ENCODE assay signal across 8 mouse cellular contexts in the genomic region with DNA sequence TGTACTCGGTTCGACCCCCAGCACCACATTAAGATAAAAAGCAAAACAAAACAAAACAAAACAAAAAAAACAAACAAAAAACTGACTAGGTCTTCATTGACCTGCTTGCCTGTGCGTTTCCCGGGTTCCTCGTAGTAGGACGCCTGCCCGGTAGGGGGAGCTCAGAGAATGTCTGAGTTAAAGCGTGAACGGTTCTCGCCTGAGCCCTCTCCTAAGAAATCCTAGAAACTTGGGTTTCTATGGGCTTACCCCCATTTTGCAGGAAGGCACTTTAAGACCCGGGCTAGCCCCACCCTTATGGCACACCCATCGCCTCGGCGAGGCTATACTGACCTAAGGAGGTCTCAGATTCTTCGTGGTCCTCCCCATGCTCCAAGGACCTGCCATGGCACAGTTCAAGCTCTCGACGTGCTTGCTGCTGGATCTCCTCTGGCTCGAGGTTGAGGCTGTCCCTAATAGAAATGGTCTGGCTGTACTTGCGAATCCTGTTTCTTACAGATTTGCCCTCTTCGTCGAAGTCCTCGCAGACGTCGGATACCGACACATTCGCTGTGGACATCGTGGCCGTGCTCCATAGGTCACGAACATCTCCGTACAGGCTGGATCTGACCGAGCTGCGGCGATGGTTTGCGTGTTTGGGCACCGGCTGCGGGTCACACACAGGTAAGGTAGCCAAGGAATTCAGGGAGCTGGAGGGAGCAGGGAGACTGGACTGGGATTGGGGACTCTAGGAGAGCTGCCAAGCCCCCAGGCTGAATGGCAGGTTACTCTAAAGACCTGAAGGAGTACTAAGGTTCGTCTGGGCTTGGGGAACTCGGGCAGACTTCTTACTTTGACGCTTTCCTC. TPM values are rescaled to one million over a fixed set of nuclear protein-coding genes. Genes with fewer than 3 reads are reported as not detected.
DNase-seq lines count a peak whose midpoint lies in the region; ATAC-seq and TF ChIP-seq lines count a peak whose summit lies in the region.

No protein-coding gene starts in this region.

- no peaks in the 10 kb centered on the region for H3K36me3 ChIP-seq in embryonic facial prominence, embryonic 11.5 days (replicated peaks; ENCODE audit: control insufficient read depth, insufficient read depth, low read depth, low read length)
- H3K36me3 ChIP-seq in heart, embryonic 13.5 days, result 0 out of 2 replicates have a peak, but pooled peaks cover 2% of the 10 kb centered on the region
- H3K36me3 ChIP-seq in liver, embryonic 11.5 days (ENCODE audit: control insufficient read depth, insufficient read depth, low read length), result no peaks in the 10 kb centered on the region
- H3K36me3 ChIP-seq in neural tube, embryonic 11.5 days (ENCODE audit: control insufficient read depth, insufficient read depth, low read length), result no peaks in the 10 kb centered on the region
- H3K36me3 ChIP-seq in testis, adult 2 months (ENCODE audit: control insufficient read depth, insufficient read depth, low read length), result no peaks in the 10 kb centered on the region

- peak overlapping the region; percentile 7; the same call in 1 of the 2 replicates for H3K4me3 ChIP-seq in embryonic facial prominence, embryonic 11.5 days (ENCODE audit: low read depth, low read length)
- H3K4me3 ChIP-seq in heart, embryonic 13.5 days, result peak overlapping the region; percentile 29
- H3K4me3 ChIP-seq in liver, embryonic 11.5 days (ENCODE audit: low read depth, low read length), result peak overlapping the region; percentile 29
- 0 out of 2 replicates have a peak overlapping the region, but pooled peaks have one; percentile 1 for H3K4me3 ChIP-seq in neural tube, embryonic 11.5 days (ENCODE audit: low read depth, low read length)
- H3K4me3 ChIP-seq in testis, adult 2 months (ENCODE audit: control insufficient read depth, low read depth, low read length), result peak overlapping the region; percentile 85

- peak; percentile 87 for DNase-seq in cerebellum, adult 11 months
- peak; percentile 88 for DNase-seq in embryonic facial prominence, embryonic 11.5 days (ENCODE audit: low spot score)
- DNase-seq in kidney, postnatal 10 days, result peak; percentile 95
- peak; percentile 76 for DNase-seq in liver, embryonic 11.5 days (ENCODE audit: low spot score)
- peak; percentile 74 for DNase-seq in neural tube, embryonic 11.5 days (ENCODE audit: low spot score)

- H3K9ac ChIP-seq in embryonic facial prominence, embryonic 11.5 days (replicated peaks; ENCODE audit: low read length), result no peak overlapping the region
- peak overlapping the region; percentile 60 for H3K9ac ChIP-seq in heart, embryonic 13.5 days
- H3K9ac ChIP-seq in liver, embryonic 11.5 days (ENCODE audit: low read depth, low read length), result peak overlapping the region; percentile 10; the same call in 1 of the 2 replicates
- H3K9ac ChIP-seq in neural tube, embryonic 11.5 days (ENCODE audit: low read length), result no peak overlapping the region

- peaks cover 54% of the 10 kb centered on the region for H3K27me3 ChIP-seq in embryonic facial prominence, embryonic 11.5 days (ENCODE audit: control insufficient read depth, insufficient read depth, low read length)
- peaks cover 63% of the 10 kb centered on the region for H3K27me3 ChIP-seq in heart, embryonic 13.5 days (replicated peaks)
- H3K27me3 ChIP-seq in liver, embryonic 11.5 days (replicated peaks; ENCODE audit: control insufficient read depth, insufficient read depth, low read length), result peaks cover 63% of the 10 kb centered on the region
- H3K27me3 ChIP-seq in neural tube, embryonic 11.5 days (ENCODE audit: control insufficient read depth, insufficient read depth, low read length), result peaks cover 61% of the 10 kb centered on the region
- no peaks in the 10 kb centered on the region for H3K27me3 ChIP-seq in testis, adult 2 months (ENCODE audit: control insufficient read depth, insufficient read depth, low read length)

- H3K27ac ChIP-seq in embryonic facial prominence, embryonic 11.5 days (replicated peaks; ENCODE audit: low read depth, low read length), result no peak overlapping the region
- H3K27ac ChIP-seq in heart, embryonic 13.5 days (replicated peaks), result no peak overlapping the region
- H3K27ac ChIP-seq in liver, embryonic 11.5 days (ENCODE audit: low read depth, low read length), result no peak overlapping the region
- no peak overlapping the region for H3K27ac ChIP-seq in neural tube, embryonic 11.5 days (ENCODE audit: low read depth, low read length)
- peak overlapping the region; percentile 61 for H3K27ac ChIP-seq in testis, adult 2 months (ENCODE audit: control insufficient read depth, insufficient read depth, low read depth, low read length)

- H3K9me3 ChIP-seq in embryonic facial prominence, embryonic 11.5 days (replicated peaks; ENCODE audit: control insufficient read depth, low read length), result peaks cover 3% of the 10 kb centered on the region; the same call in 1 of the 2 replicates
- H3K9me3 ChIP-seq in heart, embryonic 13.5 days, result no peaks in the 10 kb centered on the region; the same call in 1 of the 2 replicates
- H3K9me3 ChIP-seq in liver, embryonic 11.5 days (ENCODE audit: control insufficient read depth, low read length), result no peaks in the 10 kb centered on the region
- no peaks in the 10 kb centered on the region for H3K9me3 ChIP-seq in neural tube, embryonic 11.5 days (ENCODE audit: control insufficient read depth, low read length)

- peaks cover 10% of the 10 kb centered on the region; the same call in 1 of the 2 replicates for H3K4me1 ChIP-seq in embryonic facial prominence, embryonic 11.5 days (ENCODE audit: control insufficient read depth, insufficient read depth, low read length)
- H3K4me1 ChIP-seq in heart, embryonic 13.5 days, result peaks cover 56% of the 10 kb centered on the region
- peaks cover 36% of the 10 kb centered on the region for H3K4me1 ChIP-seq in liver, embryonic 11.5 days (replicated peaks; ENCODE audit: control insufficient read depth, insufficient read depth, low read length)
- peaks cover 16% of the 10 kb centered on the region for H3K4me1 ChIP-seq in neural tube, embryonic 11.5 days (ENCODE audit: control insufficient read depth, insufficient read depth, low read length)
- peaks cover 50% of the 10 kb centered on the region for H3K4me1 ChIP-seq in testis, adult 2 months (ENCODE audit: control insufficient read depth, insufficient read depth, low read length)

- TF ChIP-seq POLR2A in testis, adult 2 months (IDR thresholded peaks at IDR 0.05; ENCODE audit: control insufficient read depth, low read depth, low read length), result no peak

- WGBS in embryonic facial prominence, embryonic 11.5 days, result 3% methylated on average over 39 of the region's 39 CpGs
- 3% methylated on average over 39 of the region's 39 CpGs for WGBS in heart, embryonic 13.5 days
- 6% methylated on average over 39 of the region's 39 CpGs for WGBS in liver, embryonic 11.5 days
- 2% methylated on average over 39 of the region's 39 CpGs for WGBS in neural tube, embryonic 11.5 days

- no peak overlapping the region for H3K4me2 ChIP-seq in embryonic facial prominence, embryonic 11.5 days (ENCODE audit: low read depth, low read length)
- peak overlapping the region; percentile 58 for H3K4me2 ChIP-seq in heart, embryonic 13.5 days
- peak overlapping the region; percentile 53 for H3K4me2 ChIP-seq in liver, embryonic 11.5 days
- peak overlapping the region; percentile 10; the same call in 1 of the 2 replicates for H3K4me2 ChIP-seq in neural tube, embryonic 11.5 days (ENCODE audit: low read depth)

- no peak for ATAC-seq in cerebellum, adult (ENCODE audit: insufficient number of reproducible peaks, low FRiP score, low TSS enrichment)
- no peak for ATAC-seq in embryonic facial prominence, embryonic 11.5 days (replicated peaks; ENCODE audit: insufficient number of reproducible peaks, low FRiP score, low TSS enrichment, low read depth)
- no peak for ATAC-seq in heart, embryonic 13.5 days (ENCODE audit: extremely low read depth, insufficient number of reproducible peaks, low FRiP score, low TSS enrichment)
- ATAC-seq in liver, embryonic 11.5 days (replicated peaks; ENCODE audit: low FRiP score), result no peak
- ATAC-seq in neural tube, embryonic 11.5 days (ENCODE audit: insufficient read depth, low FRiP score, low TSS enrichment), result no peak

- peak; percentile 48; the same call in 1 of the 2 replicates for TF ChIP-seq CTCF in testis, adult 2 months (IDR thresholded peaks at IDR 0.05; ENCODE audit: control insufficient read depth, insufficient read depth, insufficient replicate concordance, low read depth, low read length)

RNA-seq across cellular contexts. Expression of a gene that starts 0.5 kb away (rescaled TPM):
- 1.0 and 1.9 TPM in 2 replicates for polyA plus RNA-seq in embryonic facial prominence, embryonic 11.5 days (2014; fragmentation: Nextera tagmentation; extraction: Ambion mirVana)
- 1.7 and 3.6 TPM in 2 replicates for polyA plus RNA-seq in heart, embryonic 13.5 days (2015; fragmentation: Nextera tagmentation; extraction: Ambion mirVana)
- polyA plus RNA-seq in liver, embryonic 11.5 days (2014; fragmentation: Nextera tagmentation; extraction: Ambion mirVana), result 0.49 and 0.91 TPM in 2 replicates
- 0.77 TPM in 1 of 2 replicates, not detected in the other for polyA plus RNA-seq in neural tube, embryonic 11.5 days (2014; fragmentation: Nextera tagmentation; extraction: Ambion mirVana)
- polyA plus RNA-seq in testis, adult 2 months (2012; rRNA removed), result 1,294 and 1,426 TPM in 2 replicates

RNA-seq across cellular contexts. Expression of a gene that starts 3.1 kb away (rescaled TPM):
- polyA plus RNA-seq in embryonic facial prominence, embryonic 11.5 days (2014; fragmentation: Nextera tagmentation; extraction: Ambion mirVana), result 2.7 and 3.3 TPM in 2 replicates
- 30.4 and 33.0 TPM in 2 replicates for polyA plus RNA-seq in heart, embryonic 13.5 days (2015; fragmentation: Nextera tagmentation; extraction: Ambion mirVana)
- polyA plus RNA-seq in liver, embryonic 11.5 days (2014; fragmentation: Nextera tagmentation; extraction: Ambion mirVana), result 4.1 and 5.9 TPM in 2 replicates
- 4.1 and 4.3 TPM in 2 replicates for polyA plus RNA-seq in neural tube, embryonic 11.5 days (2014; fragmentation: Nextera tagmentation; extraction: Ambion mirVana)
- polyA plus RNA-seq in testis, adult 2 months (2012; rRNA removed), result 13.3 and 16.6 TPM in 2 replicates

RNA-seq across cellular contexts. Expression of a gene that starts 9.6 kb away (rescaled TPM):
- polyA plus RNA-seq in embryonic facial prominence, embryonic 11.5 days (2014; fragmentation: Nextera tagmentation; extraction: Ambion mirVana), result 0.26 and 0.32 TPM in 2 replicates
- 0.18 and 0.44 TPM in 2 replicates for polyA plus RNA-seq in heart, embryonic 13.5 days (2015; fragmentation: Nextera tagmentation; extraction: Ambion mirVana)
- polyA plus RNA-seq in liver, embryonic 11.5 days (2014; fragmentation: Nextera tagmentation; extraction: Ambion mirVana), result 0.18 and 0.38 TPM in 2 replicates
- polyA plus RNA-seq in neural tube, embryonic 11.5 days (2014; fragmentation: Nextera tagmentation; extraction: Ambion mirVana), result 0.13 and 0.28 TPM in 2 replicates
- polyA plus RNA-seq in testis, adult 2 months (2012; rRNA removed), result 1.3 and 1.5 TPM in 2 replicates

RNA-seq across cellular contexts. Expression of a gene that starts 14.8 kb away (rescaled TPM):
- polyA plus RNA-seq in embryonic facial prominence, embryonic 11.5 days (2014; fragmentation: Nextera tagmentation; extraction: Ambion mirVana), result 110 and 128 TPM in 2 replicates
- 217 and 232 TPM in 2 replicates for polyA plus RNA-seq in heart, embryonic 13.5 days (2015; fragmentation: Nextera tagmentation; extraction: Ambion mirVana)
- 106 and 117 TPM in 2 replicates for polyA plus RNA-seq in liver, embryonic 11.5 days (2014; fragmentation: Nextera tagmentation; extraction: Ambion mirVana)
- 110 and 120 TPM in 2 replicates for polyA plus RNA-seq in neural tube, embryonic 11.5 days (2014; fragmentation: Nextera tagmentation; extraction: Ambion mirVana)
- 120 and 133 TPM in 2 replicates for polyA plus RNA-seq in testis, adult 2 months (2012; rRNA removed)

RNA-seq across cellular contexts. Expression of a gene that starts 15.2 kb away (rescaled TPM):
- 159 and 166 TPM in 2 replicates for polyA plus RNA-seq in embryonic facial prominence, embryonic 11.5 days (2014; fragmentation: Nextera tagmentation; extraction: Ambion mirVana)
- 79.1 and 93.8 TPM in 2 replicates for polyA plus RNA-seq in heart, embryonic 13.5 days (2015; fragmentation: Nextera tagmentation; extraction: Ambion mirVana)
- 167 and 169 TPM in 2 replicates for polyA plus RNA-seq in liver, embryonic 11.5 days (2014; fragmentation: Nextera tagmentation; extraction: Ambion mirVana)
- 125 and 131 TPM in 2 replicates for polyA plus RNA-seq in neural tube, embryonic 11.5 days (2014; fragmentation: Nextera tagmentation; extraction: Ambion mirVana)
- 52.9 and 64.6 TPM in 2 replicates for polyA plus RNA-seq in testis, adult 2 months (2012; rRNA removed)

Comparison
In these comparisons a context has a peak if more than half of its experiments do, and no peak if none do; other contexts are left out.
1. H3K4me3 ChIP-seq: peak in every context shown above with its lines; median percentile 85 in testis, adult 2 months; 29 in heart, embryonic 13.5 days; 29 in liver, embryonic 11.5 days; 7 in embryonic facial prominence, embryonic 11.5 days; 1 in neural tube, embryonic 11.5 days.
2. H3K9ac ChIP-seq: peak in heart, embryonic 13.5 days (single experiment) and liver, embryonic 11.5 days (single experiment); none in embryonic facial prominence, embryonic 11.5 days (single experiment) and neural tube, embryonic 11.5 days (single experiment).
3. RNA of a gene that starts 0.5 kb away (polyA plus RNA-seq): 1,294 to 1,426 TPM in testis, adult 2 months; 1.0 to 1.9 TPM in embryonic facial prominence, embryonic 11.5 days, 1.7 to 3.6 TPM in heart, embryonic 13.5 days, 0.77 TPM in neural tube, embryonic 11.5 days and 0.49 to 0.91 TPM in liver, embryonic 11.5 days; every median in the first group is over 100 times any median in the second.
4. Peak in every context shown above with its lines, with median percentiles within 50 percentile points of each other: DNase-seq.